Mouse (Mus musculus): ENCODE data around the gene Rsc1a1. TPM values are rescaled to one million over a fixed set of nuclear protein-coding genes. Genes with fewer than 3 reads are reported as not detected.

Rsc1a1 gene
- total RNA-seq, 2 experiments from 2014 or later: not detected

GRCm38 (mm10) chr4:141658846-141659484, 26.4 kb downstream of the Rsc1a1 start:
- intact Hi-C loops (cut with DNase I): no loop called here

GRCm38 (mm10) chr4:141656932-141657331, 28.5 kb downstream of the Rsc1a1 start:
- no peak for DNase-seq (ENCODE audit: low spot score in 2 of 2)

More at GRCm38 (mm10) chr4:141658846-141659484, 26.4 kb downstream of the Rsc1a1 start:
- DNase-seq (ENCODE audit: low spot score in 2 of 2): no peak

GRCm38 (mm10) chr4:141655908-141656608, 29.3 kb downstream of the Rsc1a1 start:
- intact Hi-C loops (cut with DNase I): no loop called here
- peak in 1 of 2 experiments; percentile 48 for DNase-seq (ENCODE audit: low spot score in 2 of 2)

More at GRCm38 (mm10) chr4:141656932-141657331, 28.5 kb downstream of the Rsc1a1 start:
- intact Hi-C loops (cut with DNase I): no loop called here

- intact Hi-C loops (cut with DNase I): no loop called here
- no peak for DNase-seq (ENCODE audit: low spot score in 2 of 2)
Measured at GRCm38 (mm10) chr4:141654509-141654908, 30.9 kb downstream of the Rsc1a1 start.

- intact Hi-C loops (cut with DNase I): no loop called here
Measured at GRCm38 (mm10) chr4:141653813-141654212, 31.6 kb downstream of the Rsc1a1 start.

DNA sequence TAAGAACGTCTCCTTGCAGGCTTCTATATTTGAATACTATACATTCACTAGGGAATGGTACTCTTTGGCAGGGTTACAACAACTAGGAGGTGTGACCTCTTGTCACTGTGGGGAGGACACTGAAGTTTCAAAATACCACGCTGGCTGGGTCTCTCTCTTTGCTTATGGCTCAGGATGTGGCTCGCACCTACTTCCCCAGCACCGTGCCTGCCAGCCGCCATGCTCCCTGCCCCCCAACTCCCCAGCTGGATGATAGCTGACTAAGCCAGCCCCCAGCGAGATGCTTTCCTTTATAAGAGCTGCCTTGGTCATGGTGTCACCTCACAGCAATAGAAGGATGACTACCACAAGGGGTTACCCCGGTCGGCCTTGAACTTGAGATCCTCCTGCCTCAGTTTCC, 32.4 kb downstream of the Rsc1a1 start:
- intact Hi-C loops (cut with DNase I): no loop called here
- DNase-seq (ENCODE audit: low spot score in 2 of 2): no peak

More at GRCm38 (mm10) chr4:141653813-141654212, 31.6 kb downstream of the Rsc1a1 start:
- DNase-seq (ENCODE audit: low spot score in 2 of 2): no peak

DNA sequence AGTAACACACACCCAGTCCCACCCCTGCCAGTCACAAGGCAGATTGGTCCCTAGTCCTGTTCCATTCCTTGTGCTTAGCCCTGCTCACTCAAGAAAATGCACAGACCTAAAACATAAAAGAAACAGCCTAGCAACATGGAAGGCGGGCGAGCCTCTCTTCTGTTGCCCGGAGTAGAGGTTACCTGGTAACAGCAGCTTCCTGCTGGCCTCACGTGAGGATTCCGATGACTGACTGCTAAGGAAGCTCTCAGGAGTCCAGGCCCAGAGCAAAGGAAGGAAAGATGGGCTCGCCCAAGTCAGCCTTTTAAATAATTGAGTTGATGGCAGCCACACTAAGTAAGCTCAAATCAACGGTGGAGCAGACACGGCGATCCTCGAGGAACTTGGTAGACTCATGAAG, 33.5 kb downstream of the Rsc1a1 start:
- intact Hi-C loops (cut with DNase I): no loop called here
- DNase-seq (ENCODE audit: low spot score in 2 of 2): no peak

DNA sequence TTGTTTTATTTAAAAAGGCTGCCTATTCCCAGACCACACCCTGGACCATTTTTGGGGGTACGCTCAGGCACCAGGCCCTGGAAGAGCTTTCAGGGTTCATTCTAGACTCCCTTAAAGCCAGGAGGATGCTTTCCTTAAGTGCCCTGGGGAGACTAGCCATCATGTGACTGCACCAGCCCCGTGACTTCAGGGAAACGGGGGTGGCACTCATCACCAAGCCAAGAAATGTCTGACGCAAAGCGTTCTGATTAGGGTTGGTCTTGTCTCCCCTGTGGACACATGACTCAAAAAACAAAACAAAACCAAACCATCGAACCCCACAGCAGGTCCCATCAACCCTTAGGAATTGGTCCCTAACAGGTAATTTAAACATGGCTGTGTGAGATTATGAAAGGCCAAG, 34.1 kb downstream of the Rsc1a1 start:
- intact Hi-C loops (cut with DNase I): no loop called here
- no peak for DNase-seq (ENCODE audit: low spot score in 2 of 2)

- peak in 1 of 2 experiments; percentile 44 for DNase-seq (ENCODE audit: low spot score in 2 of 2)
- intact Hi-C loops (cut with DNase I): no loop called here
Measured at GRCm38 (mm10) chr4:141649244-141649643, 36.2 kb downstream of the Rsc1a1 start.

DNA sequence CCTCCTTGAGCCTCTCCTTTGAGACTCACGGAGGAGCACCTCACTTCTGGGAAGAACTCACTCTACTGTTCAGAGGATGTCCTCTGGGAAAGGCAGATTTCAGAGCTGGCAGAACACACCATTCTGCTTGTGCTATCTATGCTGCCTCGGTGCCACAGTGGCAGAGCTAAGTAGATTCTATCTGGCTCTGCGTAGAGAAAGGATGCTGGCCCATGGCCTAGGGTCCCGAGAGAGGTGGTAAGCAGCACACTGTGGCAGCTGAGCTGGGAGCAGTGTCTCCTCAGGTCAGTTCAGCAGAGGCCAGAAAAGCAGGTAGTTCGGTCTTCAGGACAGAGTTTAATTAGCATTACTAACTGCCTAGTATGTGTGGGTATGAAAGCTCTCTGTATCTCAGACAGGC, 37.1 kb downstream of the Rsc1a1 start:
- intact Hi-C loops (cut with DNase I): no loop called here
- no peak for DNase-seq (ENCODE audit: low spot score in 2 of 2)

DNA sequence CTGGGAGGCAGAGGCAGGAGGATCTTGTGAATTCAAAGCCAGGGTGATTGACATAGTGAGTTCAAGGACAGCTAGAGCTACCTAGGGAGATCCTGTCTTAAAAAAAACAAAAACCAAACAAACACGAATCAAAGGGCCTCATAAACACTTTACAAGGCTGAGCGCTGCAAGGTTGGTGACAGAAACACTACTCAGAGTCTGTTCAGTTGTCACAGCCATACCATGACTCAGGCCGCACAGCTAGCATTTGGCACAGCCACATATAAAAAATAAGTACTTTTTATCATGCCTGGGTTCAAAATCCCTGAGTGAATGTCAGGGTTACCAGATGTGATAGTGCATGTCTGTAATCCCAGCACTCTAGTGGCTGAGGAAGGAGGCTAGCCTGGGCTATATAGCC, 38.2 kb downstream of the Rsc1a1 start:
- intact Hi-C loops (cut with DNase I): no loop called here
- no peak for DNase-seq (ENCODE audit: low spot score in 2 of 2)

- DNase-seq (ENCODE audit: low spot score in 2 of 2): no peak
- intact Hi-C loops (cut with DNase I): no loop called here
Measured at GRCm38 (mm10) chr4:141645988-141646387, 39.4 kb downstream of the Rsc1a1 start.

DNA sequence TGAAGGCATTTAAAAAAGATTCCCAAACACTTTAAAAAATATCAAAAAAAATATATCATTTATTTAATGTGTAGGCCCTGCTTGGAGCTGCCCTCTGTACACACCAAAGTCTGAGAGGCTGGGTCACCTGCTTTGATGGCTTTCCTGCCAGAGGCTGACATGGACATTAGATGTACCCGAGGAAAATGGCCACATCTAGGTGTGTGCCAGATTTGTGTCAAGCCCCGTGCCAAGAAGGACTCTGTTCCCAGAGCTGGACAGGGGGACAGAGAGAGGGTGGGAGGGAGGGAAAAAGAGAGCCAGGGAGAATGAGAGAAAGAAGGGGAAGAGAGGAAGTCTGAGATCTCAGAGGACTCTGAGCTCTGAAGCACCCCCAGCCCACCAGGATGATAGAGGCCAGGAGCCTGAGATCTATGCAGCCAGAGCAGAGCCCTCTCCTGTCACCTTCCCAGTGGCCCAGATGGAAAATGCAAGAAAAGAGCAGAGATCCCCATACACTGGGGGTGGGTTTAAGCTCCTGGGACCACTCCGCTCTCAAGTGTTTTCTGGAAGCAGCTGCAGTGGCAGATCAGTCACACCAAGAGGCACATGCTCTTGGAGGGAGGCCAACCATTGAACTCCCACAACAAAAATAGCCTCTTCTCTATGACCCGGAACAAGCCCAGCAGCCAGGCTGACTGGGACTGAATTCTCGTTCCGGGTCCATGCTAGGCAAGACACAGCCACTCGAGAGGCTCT, 42.1 kb downstream of the Rsc1a1 start:
- peak; percentile 65 to 83 for DNase-seq (ENCODE audit: low spot score in 2 of 2)
- intact Hi-C loops (cut with DNase I): no loop called here

DNA sequence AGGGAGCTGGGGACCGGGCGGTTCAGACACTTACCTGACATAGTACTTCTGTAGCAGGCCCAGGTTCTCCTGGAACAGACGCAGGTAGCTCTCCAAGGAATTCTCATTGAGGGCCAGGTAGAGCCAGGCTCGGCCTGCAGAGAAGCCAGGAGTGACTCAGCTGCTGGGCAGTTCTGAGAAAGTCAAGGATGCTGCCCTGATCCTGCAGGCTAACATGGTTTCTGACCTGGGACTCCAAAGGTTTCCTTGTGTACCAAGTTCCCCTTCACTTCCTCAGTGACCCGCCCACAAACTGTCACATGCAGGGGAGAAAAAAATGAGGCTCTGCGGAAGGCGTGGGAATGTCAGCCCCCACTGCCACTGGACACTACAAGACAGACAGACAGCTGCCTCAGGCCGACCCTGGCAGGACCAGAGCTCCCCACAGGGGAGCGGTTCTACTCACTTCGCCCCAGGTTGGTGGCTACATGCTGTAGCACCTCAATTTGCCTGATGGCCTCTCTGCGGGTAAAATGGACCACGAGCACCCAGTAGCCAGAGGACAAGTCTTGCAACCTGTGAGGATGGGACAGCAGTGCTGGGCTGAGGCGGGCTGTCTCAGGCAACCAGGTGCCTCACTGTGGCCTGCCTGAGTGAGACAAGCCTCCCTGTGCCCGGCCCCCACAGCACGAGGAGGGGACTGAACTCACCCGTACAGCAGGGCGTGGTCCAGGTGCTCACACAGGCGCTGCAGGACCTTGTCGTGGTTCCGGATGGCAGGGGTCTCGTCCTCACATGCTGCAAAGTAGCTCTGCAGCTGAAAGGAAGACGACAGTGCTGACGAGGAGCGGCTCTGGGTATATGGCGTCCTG, 43.2 kb downstream of the Rsc1a1 start:
- intact Hi-C loops (cut with DNase I): no loop called here
- DNase-seq (ENCODE audit: low spot score in 2 of 2): no peak

DNA sequence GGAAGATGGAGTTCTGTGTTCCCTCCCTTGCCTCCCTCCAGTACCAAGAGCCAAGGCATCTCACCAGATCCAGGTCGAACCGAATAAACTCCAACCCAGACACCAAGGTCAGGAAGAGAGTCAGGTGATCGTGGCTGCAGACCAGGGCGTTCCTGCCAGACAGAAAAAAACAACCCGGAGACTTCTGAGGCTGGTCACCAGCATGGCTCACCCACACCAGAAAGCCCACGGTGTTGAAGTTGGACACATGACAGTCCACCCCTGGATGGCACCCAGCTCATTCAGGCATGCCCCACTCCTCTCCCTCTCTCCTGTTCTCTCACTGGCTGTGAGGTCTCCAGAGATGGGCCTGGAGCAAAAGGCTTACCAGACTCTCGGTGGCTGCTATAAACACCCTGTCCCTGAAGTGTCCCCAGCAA, 44.0 kb downstream of the Rsc1a1 start:
- intact Hi-C loops (cut with DNase I): no loop called here
- no peak for DNase-seq (ENCODE audit: low spot score in 2 of 2)

GRCm38 (mm10) chr4:141639474-141639873, 45.9 kb downstream of the Rsc1a1 start:
- DNase-seq (ENCODE audit: low spot score in 2 of 2): no peak
- intact Hi-C loops (cut with DNase I): no loop called here

GRCm38 (mm10) chr4:141636693-141637092, 48.7 kb downstream of the Rsc1a1 start:
- intact Hi-C loops (cut with DNase I): no loop called here
- no peak for DNase-seq (ENCODE audit: low spot score in 2 of 2)

DNA sequence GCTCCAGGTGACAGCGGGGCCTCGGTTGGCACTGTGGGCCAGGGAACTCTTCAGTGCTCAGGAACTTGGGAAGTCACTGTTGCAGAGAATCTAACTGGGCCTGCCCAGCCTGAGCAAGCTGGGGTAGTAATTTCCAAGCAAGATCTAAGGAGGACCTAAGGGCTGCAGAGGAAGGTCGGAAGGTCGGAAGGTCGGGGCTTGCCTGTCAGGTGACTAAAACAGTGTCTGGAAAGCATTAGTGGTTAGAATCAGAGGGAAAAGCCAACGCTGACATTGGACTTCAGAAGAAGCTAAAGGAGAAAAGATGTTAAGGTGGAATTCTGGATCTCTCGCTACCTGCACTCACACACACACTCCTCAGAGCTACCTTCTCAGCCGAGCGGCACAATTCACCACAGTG, 49.4 kb downstream of the Rsc1a1 start:
- intact Hi-C loops (cut with DNase I): no loop called here

More for the DNA sequence above, 49.4 kb downstream of the Rsc1a1 start:
- DNase-seq (ENCODE audit: low spot score in 2 of 2): no peak
